Mouse (Mus musculus) heart, embryonic 11.5 days (tissue): ENCODE data around the gene 0610010K14Rik. TPM values are rescaled to one million over a fixed set of nuclear protein-coding genes. Genes with fewer than 3 reads are reported as not detected.

Experiments used
- ATAC-seq: fragments of 200-750 bp; cut with Nextera tagmentation; replicated peaks from 2 replicates; pipeline ENCODE4 v1.8.0; 2017; ENCODE audit warnings: moderate library complexity; ENCODE audit not compliant: insufficient number of reproducible peaks, low FRiP score, low TSS enrichment
- H3K27ac ChIP-seq: fragments of 300-500 bp; sonication (generic); 2 replicates; pipeline ENCODE4 v1.5.1; 2014; ENCODE audit warnings: mild to moderate bottlenecking, low read depth, low read length
- H3K27me3 ChIP-seq: fragments of 300-500 bp; sonication (generic); 2 replicates; pipeline ENCODE4 v1.6.1; 2014; ENCODE audit warnings: mild to moderate bottlenecking, low read length, mixed read lengths; ENCODE audit not compliant: control insufficient read depth, insufficient read depth
- H3K36me3 ChIP-seq: fragments of 300-500 bp; sonication (generic); 2 replicates; pipeline ENCODE4 v1.6.1; 2014; ENCODE audit warnings: mild to moderate bottlenecking, low read length, moderate library complexity, mixed read lengths; ENCODE audit not compliant: control insufficient read depth, insufficient read depth
- H3K4me1 ChIP-seq: fragments of 300-500 bp; sonication (generic); 2 replicates; pipeline ENCODE4 v1.6.1; 2014; ENCODE audit warnings: low read length; ENCODE audit not compliant: control insufficient read depth, insufficient read depth
- H3K4me2 ChIP-seq: fragments of 300-500 bp; sonication (generic); 2 replicates; pipeline ENCODE4 v1.6.1; 2014; ENCODE audit warnings: mild to moderate bottlenecking, moderate library complexity
- H3K4me3 ChIP-seq: fragments of 300-500 bp; sonication (generic); 2 replicates; pipeline ENCODE4 v1.5.1; 2014; ENCODE audit warnings: low read depth, low read length
- H3K9ac ChIP-seq: fragments of 300-500 bp; sonication (generic); 2 replicates; pipeline ENCODE4 v1.6.1; 2014; ENCODE audit warnings: mild to moderate bottlenecking, low read depth, low read length, moderate library complexity
- H3K9me3 ChIP-seq: fragments of 300-500 bp; sonication (generic); replicated peaks from 2 replicates; pipeline ENCODE4 v1.6.1; 2016; ENCODE audit warnings: low read length; ENCODE audit not compliant: control insufficient read depth
- WGBS: fragments of 180-500 bp; shearing (Covaris S2); extraction: QIAGEN DNeasy Blood & Tissue Kit; methylation state at CpG from one replicate; pipeline ENCODE4 v1.1.7; 2014; ENCODE audit not compliant: insufficient replicate concordance; 5-methylcytosine and 5-hydroxymethylcytosine counted together
- polyA plus RNA-seq: library from polyadenylated mRNA; unstranded; fragments of >200 nt; fragmentation: Nextera tagmentation; extraction: Ambion mirVana; gene quantifications from 2 replicates; pipeline ENCODE4 v1.2.1, GENCODE M21; 2014

0610010K14Rik gene
- polyA plus RNA-seq, 1 experiment from 2014 or later, result 132 TPM

DNA sequence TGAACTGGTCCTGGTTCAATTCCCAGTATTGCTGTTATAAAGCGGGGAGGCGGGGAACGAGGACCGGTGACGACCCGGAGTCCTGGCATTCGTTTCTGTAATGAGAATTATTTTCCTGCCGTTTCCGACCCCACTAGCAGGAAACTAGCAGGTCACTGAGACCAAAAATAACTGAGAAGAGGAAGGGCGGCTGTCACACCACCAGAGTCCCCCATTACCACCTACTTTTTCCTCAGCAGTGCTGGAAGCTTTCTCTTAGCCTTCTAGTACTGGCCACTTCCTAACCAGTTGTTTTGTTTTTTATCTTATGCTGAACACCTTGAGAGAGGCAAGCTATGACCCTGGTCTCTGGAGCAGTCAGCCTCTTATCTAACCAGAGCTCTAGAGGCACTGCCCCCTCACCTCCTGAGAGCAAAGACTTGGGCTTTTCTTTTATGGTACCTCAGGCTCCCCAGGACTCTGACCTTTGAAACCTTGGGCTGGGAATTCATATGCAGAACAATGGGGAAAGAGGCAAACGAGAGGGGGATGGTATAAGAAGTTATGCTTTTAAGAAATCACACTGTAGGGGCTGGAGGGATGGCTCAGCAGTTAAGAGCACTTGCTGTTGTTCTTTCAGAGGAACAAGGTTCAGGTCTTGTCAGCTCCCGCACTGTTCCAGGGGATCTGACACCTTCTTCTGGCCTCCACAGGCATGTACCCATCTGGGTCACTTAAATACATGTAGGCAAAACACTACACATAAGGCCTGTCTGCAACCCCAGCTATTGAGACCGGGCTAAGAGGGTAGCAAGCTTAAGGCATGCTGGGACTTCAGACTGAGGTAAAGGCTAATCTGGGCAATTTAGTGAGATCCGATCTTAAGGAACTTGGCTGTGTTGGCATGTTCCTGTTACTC lies 15.9 kb downstream of the 0610010K14Rik start:
- ATAC-seq, result peak; percentile 56
- Histone ChIP-seq H3K4me1 (peaks cover 25% of the 10 kb centered on the region), H3K9me3 (no peaks in the 10 kb centered on the region), H3K9ac (peak overlapping the region; percentile 80), H3K4me2 (peak overlapping the region; percentile 83), H3K4me3 (peak overlapping the region; percentile 49), H3K27ac (peak overlapping the region; percentile 95), H3K36me3 (no peaks in the 10 kb centered on the region), H3K27me3 (peaks cover 33% of the 10 kb centered on the region)
- WGBS, result 10% methylated on average over 14 of the region's 14 CpGs

- Histone ChIP-seq H3K27me3 (peaks cover 34% of the 10 kb centered on the region), H3K4me3 (peak within 1 kb of the TSS; percentile 49), H3K9me3 (no peaks in the 10 kb centered on the region), H3K27ac (peak within 1 kb of the TSS; percentile 95), H3K36me3 (no peaks in the 10 kb centered on the region), H3K9ac (peak within 1 kb of the TSS; percentile 80), H3K4me1 (peaks cover 18% of the 10 kb centered on the region; the same call in 1 of the 2 replicates), H3K4me2 (peak within 1 kb of the TSS; percentile 83)
- peak; percentile 89 for ATAC-seq
- WGBS, result under 1% methylated on average over 28 of the region's 28 CpGs
These were observed 16.7 kb downstream of the 0610010K14Rik start, which contains the start of gene Slc16a13 for GRCm38 (mm10) chr11:70220731-70221602. TSS of gene Slc16a13 (minus strand) at chr11:70221064.

- WGBS, result 2% methylated on average over 23 of the region's 24 CpGs
- Histone ChIP-seq H3K9ac (peak overlapping the region; percentile 80), H3K27ac (peak overlapping the region; percentile 95), H3K4me3 (peak overlapping the region; percentile 49), H3K4me2 (peak overlapping the region; percentile 83), H3K36me3 (no peaks in the 10 kb centered on the region), H3K9me3 (no peaks in the 10 kb centered on the region), H3K27me3 (peaks cover 34% of the 10 kb centered on the region), H3K4me1 (peaks cover 15% of the 10 kb centered on the region; the same call in 1 of the 2 replicates)
- no peak for ATAC-seq
These were observed 17.4 kb downstream of the 0610010K14Rik start for GRCm38 (mm10) chr11:70220323-70220722.

DNA sequence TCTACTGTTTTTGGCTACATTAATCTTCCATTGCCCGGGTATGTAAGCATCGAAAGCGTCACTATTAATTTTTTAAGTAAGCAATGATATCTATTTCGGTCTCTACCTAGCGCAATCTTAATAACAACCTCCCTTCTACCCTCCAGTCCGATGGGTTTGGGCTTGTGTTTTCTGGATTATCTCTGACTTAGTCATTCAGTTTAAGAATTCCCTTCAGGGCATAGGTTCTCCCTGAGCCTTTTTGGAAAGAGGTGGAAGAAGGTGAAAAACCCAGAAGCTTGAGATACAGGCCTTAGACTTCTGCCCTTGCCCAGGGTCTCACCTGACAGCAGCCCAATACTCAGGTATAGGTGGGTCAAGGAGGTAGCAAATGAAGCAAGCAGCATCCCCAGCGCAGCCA lies 17.8 kb downstream of the 0610010K14Rik start:
- no peak for ATAC-seq
- H3K4me1 ChIP-seq, result peaks cover 18% of the 10 kb centered on the region
- no peaks in the 10 kb centered on the region for H3K36me3 ChIP-seq
- H3K4me2 ChIP-seq, result peak overlapping the region; percentile 83
- WGBS, result 58% methylated on average over 7 of the region's 7 CpGs
- peak overlapping the region; percentile 49 for H3K4me3 ChIP-seq
- H3K9ac ChIP-seq, result peak overlapping the region; percentile 80
- H3K27me3 ChIP-seq, result peaks cover 34% of the 10 kb centered on the region
- H3K27ac ChIP-seq, result peak overlapping the region; percentile 95; the same call in 1 of the 2 replicates
- no peaks in the 10 kb centered on the region for H3K9me3 ChIP-seq

- H3K4me2 ChIP-seq, result peak overlapping the region; percentile 83
These were observed 18.8 kb downstream of the 0610010K14Rik start for GRCm38 (mm10) chr11:70218741-70219470.

DNA sequence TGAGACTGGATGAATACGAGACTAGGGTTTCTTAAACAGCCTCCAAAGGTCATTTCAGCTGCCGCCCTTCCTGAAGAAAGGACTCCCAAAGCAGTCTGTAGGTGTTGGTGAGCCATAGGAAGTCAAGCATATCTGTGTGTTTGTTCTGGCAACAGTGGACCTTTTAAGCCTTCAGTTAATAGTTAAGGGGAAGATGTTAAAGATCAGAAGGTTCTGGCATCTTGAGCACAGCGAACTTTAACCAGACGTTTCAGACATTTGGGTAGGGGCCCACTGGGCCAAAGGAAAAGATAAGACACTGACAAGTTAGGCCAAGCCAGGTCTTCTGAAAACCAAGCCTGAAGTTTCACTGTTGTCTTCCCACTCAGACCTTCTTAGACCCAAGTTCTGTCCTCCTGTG lies 19.7 kb downstream of the 0610010K14Rik start:
- H3K36me3 ChIP-seq, result no peaks in the 10 kb centered on the region
- ATAC-seq, result no peak
- peaks cover 52% of the 10 kb centered on the region for H3K27me3 ChIP-seq
- no peak overlapping the region for H3K9ac ChIP-seq
- H3K4me3 ChIP-seq, result no peak overlapping the region
- peaks cover 29% of the 10 kb centered on the region for H3K4me1 ChIP-seq
- 63% methylated on average over 4 of the region's 4 CpGs for WGBS
- no peaks in the 10 kb centered on the region for H3K9me3 ChIP-seq
- H3K27ac ChIP-seq, result no peak overlapping the region
- no peak overlapping the region for H3K4me2 ChIP-seq

More at GRCm38 (mm10) chr11:70218741-70219470, 18.8 kb downstream of the 0610010K14Rik start:
- peaks cover 27% of the 10 kb centered on the region for H3K4me1 ChIP-seq
- no peaks in the 10 kb centered on the region for H3K9me3 ChIP-seq
- H3K9ac ChIP-seq, result no peak overlapping the region
- 87% methylated on average over 15 of the region's 15 CpGs for WGBS
- ATAC-seq, result no peak
- no peaks in the 10 kb centered on the region for H3K36me3 ChIP-seq
- no peak overlapping the region for H3K27ac ChIP-seq
- H3K4me3 ChIP-seq, result no peak overlapping the region
- H3K27me3 ChIP-seq, result peaks cover 44% of the 10 kb centered on the region

GRCm38 (mm10) chr11:70216103-70216502 lies 21.6 kb downstream of the 0610010K14Rik start:
- no peak overlapping the region for H3K27ac ChIP-seq
- ATAC-seq, result no peak
- 47% methylated on average over 3 of the region's 3 CpGs for WGBS
- no peak overlapping the region for H3K4me2 ChIP-seq
- no peaks in the 10 kb centered on the region for H3K36me3 ChIP-seq
- H3K9me3 ChIP-seq, result no peaks in the 10 kb centered on the region
- no peak overlapping the region for H3K9ac ChIP-seq
- H3K4me3 ChIP-seq, result no peak overlapping the region
- peaks cover 21% of the 10 kb centered on the region for H3K4me1 ChIP-seq
- H3K27me3 ChIP-seq, result peaks cover 57% of the 10 kb centered on the region

DNA sequence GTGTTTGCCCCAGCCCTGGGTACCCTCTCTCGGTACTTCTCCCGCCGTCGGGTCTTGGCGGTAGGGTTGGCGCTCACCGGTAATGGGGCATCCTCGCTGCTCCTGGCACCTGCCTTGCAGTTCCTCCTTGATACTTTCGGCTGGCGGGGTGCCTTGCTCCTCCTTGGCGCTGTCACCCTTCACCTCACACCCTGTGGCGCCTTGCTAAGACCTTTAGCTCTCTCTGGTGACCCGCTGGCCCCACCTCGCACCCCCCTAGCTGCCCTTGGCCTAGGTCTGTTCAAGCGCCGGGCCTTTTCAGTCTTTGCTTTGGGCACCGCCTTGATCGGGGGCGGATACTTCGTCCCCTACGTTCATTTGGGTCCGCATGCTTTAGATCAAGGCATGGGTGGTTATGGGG lies 22.4 kb downstream of the 0610010K14Rik start:
- Histone ChIP-seq H3K4me1 (peaks cover 20% of the 10 kb centered on the region), H3K27ac (no peak overlapping the region), H3K9ac (no peak overlapping the region), H3K27me3 (peaks cover 57% of the 10 kb centered on the region), H3K4me2 (peak overlapping the region; percentile 72; the same call in 1 of the 2 replicates), H3K9me3 (no peaks in the 10 kb centered on the region), H3K4me3 (no peak overlapping the region), H3K36me3 (no peaks in the 10 kb centered on the region)
- WGBS, result 12% methylated on average over 22 of the region's 22 CpGs
- no peak for ATAC-seq
